Mouse (Mus musculus) kidney, embryonic 14.5 days (tissue): ENCODE results near the gene Snx17. TPM values are rescaled to one million over a fixed set of nuclear protein-coding genes. Genes with fewer than 3 reads are reported as not detected.

Source experiments
- ATAC-seq: fragments of 200-750 bp; cut with Nextera tagmentation; 2 replicates; pipeline ENCODE4 v1.8.0; 2017; ENCODE audit warnings: moderate number of reproducible peaks, mild to moderate bottlenecking, moderate TSS enrichment, moderate library complexity; ENCODE audit not compliant: low FRiP score, low TSS enrichment
- H3K27ac ChIP-seq: fragments of 300-500 bp; sonication (generic); 2 replicates; pipeline ENCODE4 v1.5.1; 2014; ENCODE audit warnings: low read depth, mild to moderate bottlenecking, low read length, moderate library complexity, mixed read lengths
- H3K27me3 ChIP-seq: fragments of 300-500 bp; sonication (generic); 2 replicates; pipeline ENCODE4 v1.6.1; 2014; ENCODE audit warnings: mild to moderate bottlenecking, low read length; ENCODE audit not compliant: control insufficient read depth, insufficient read depth
- H3K36me3 ChIP-seq: fragments of 300-500 bp; sonication (generic); 2 replicates; pipeline ENCODE4 v1.6.1; 2014; ENCODE audit warnings: low read length, mixed read lengths; ENCODE audit not compliant: control insufficient read depth, insufficient read depth
- H3K4me1 ChIP-seq: fragments of 300-500 bp; sonication (generic); 2 replicates; pipeline ENCODE4 v1.6.1; 2014; ENCODE audit warnings: low read length, mixed read lengths; ENCODE audit not compliant: control insufficient read depth, insufficient read depth
- H3K4me2 ChIP-seq: fragments of 300-500 bp; sonication (generic); replicated peaks from 2 replicates; pipeline ENCODE4 v1.6.1; 2014; ENCODE audit warnings: low read depth, mild to moderate bottlenecking, low read length
- H3K4me3 ChIP-seq: fragments of 300-500 bp; sonication (generic); 2 replicates; pipeline ENCODE4 v1.5.1; 2014; ENCODE audit warnings: mild to moderate bottlenecking, low read length
- H3K9ac ChIP-seq: fragments of 300-500 bp; sonication (generic); 2 replicates; pipeline ENCODE4 v1.6.1; 2014; ENCODE audit warnings: low read depth, mild to moderate bottlenecking, low read length, moderate library complexity
- H3K9me3 ChIP-seq: fragments of 300-500 bp; sonication (generic); 2 replicates; pipeline ENCODE4 v1.6.1; 2016; ENCODE audit warnings: low read length; ENCODE audit not compliant: control insufficient read depth
- WGBS: fragments of 180-500 bp; shearing (Covaris S2); extraction: QIAGEN DNeasy Blood & Tissue Kit; methylation state at CpG from one replicate; pipeline ENCODE4 v1.1.7; 2014; 5-methylcytosine and 5-hydroxymethylcytosine counted together
- polyA plus RNA-seq: library from polyadenylated mRNA; unstranded; fragments of >200 nt; fragmentation: Nextera tagmentation; extraction: Ambion mirVana; gene quantifications from 2 replicates; pipeline ENCODE4 v1.2.1, GENCODE M21; 2014

Snx17 gene
- polyA plus RNA-seq, 1 experiment from 2014 or later, result 133 TPM

DNA sequence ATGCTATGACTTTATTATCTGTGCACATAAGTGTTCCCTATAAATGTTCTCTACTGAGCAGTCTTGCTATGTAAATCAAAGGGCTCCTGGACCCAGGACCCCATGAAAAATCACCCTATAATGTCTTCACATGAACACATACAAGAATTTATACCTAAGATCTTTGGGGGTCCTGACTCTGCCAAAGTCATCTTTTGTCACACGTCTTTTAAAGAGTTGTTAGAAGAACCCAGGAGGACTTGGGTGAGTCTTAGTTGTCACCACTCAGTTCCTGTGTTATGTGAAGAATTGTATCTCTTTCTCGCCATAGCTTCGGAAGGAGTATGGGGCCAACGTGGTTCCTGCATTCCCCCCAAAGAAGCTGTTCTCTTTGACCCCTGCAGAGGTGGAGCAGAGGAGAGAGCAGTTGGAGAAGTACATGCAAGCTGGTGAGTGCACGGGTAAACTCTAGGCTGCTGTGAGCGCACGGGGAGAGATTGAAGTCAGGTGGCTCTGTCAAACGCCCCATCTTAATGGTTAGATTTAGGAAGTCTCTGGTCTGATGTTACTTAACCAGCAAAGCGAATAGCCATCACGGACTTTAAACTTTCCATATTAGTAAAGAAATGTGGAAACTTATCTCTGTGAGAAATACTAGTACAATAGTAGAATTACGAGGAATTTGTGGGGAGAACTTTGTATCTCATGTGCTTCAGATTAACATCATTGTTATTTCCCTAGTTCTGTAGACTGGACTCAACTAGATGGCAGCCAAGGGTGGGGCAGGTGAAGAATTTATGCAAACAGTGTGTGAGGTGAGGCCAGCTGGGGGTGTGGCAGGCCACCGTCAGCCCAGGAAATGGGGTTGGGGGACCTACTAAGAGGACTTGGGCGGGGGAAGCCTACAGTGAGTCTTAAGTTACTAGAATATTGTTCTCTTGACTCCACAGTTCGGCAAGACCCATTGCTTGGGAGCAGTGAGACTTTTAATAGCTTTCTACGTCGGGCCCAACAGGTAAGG is 1.8 kb downstream of the Snx17 start:
- Histone ChIP-seq H3K27me3 (no peaks in the 10 kb centered on the region), H3K27ac (no peak overlapping the region), H3K4me3 (peak overlapping the region; percentile 72), H3K4me1 (peaks cover 14% of the 10 kb centered on the region), H3K9me3 (no peaks in the 10 kb centered on the region), H3K9ac (no peak overlapping the region; the same call in 1 of the 2 replicates), H3K4me2 (peak overlapping the region; percentile 90), H3K36me3 (peaks cover 68% of the 10 kb centered on the region)
- ATAC-seq, result no peak
- 92% methylated on average over 16 of the region's 16 CpGs for WGBS

DNA sequence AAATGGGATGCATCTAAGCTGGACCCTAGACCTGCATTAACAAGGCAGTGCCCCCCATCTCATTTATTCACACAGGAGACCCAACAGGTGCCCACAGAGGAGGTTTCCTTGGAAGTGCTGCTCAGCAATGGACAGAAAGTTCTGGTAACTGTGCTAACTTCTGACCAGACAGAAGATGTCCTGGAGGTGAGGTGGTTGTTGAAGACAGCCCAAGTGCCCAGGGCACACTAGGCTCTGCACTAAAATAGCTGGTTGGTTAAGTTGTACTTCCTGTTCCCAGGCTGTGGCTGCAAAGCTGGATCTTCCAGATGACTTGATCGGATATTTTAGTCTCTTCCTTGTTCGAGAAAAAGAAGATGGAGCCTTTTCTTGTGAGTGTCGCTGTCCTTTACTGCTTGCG is 2.6 kb downstream of the Snx17 start:
- H3K36me3 ChIP-seq, result peaks cover 68% of the 10 kb centered on the region
- H3K27me3 ChIP-seq, result no peaks in the 10 kb centered on the region
- no peak overlapping the region for H3K4me3 ChIP-seq
- 96% methylated on average over 4 of the region's 4 CpGs for WGBS
- ATAC-seq, result no peak
- no peak overlapping the region for H3K4me2 ChIP-seq
- no peak overlapping the region for H3K9ac ChIP-seq
- H3K4me1 ChIP-seq, result peaks cover 19% of the 10 kb centered on the region
- H3K9me3 ChIP-seq, result peaks cover 6% of the 10 kb centered on the region
- no peak overlapping the region for H3K27ac ChIP-seq

DNA sequence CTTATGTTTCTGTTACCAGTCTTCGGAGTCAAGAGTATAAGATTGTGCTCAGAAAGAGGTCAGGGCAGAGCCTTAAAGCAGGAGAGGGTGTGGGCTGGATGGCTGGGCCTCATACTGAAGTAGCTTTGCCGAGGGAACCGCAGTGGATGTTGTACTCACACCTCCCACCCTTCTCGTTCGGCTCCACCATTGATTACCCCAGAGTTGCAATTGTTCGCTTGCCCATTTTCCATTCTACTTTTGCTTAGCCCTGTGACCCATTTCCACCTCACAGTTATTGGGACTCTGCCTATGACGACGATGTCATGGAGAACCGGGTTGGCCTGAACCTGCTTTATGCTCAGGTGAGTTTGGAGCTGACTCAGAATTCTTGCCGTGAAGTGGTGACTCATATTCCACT is 3.2 kb downstream of the Snx17 start:
- H3K9me3 ChIP-seq, result peaks cover 6% of the 10 kb centered on the region

DNA sequence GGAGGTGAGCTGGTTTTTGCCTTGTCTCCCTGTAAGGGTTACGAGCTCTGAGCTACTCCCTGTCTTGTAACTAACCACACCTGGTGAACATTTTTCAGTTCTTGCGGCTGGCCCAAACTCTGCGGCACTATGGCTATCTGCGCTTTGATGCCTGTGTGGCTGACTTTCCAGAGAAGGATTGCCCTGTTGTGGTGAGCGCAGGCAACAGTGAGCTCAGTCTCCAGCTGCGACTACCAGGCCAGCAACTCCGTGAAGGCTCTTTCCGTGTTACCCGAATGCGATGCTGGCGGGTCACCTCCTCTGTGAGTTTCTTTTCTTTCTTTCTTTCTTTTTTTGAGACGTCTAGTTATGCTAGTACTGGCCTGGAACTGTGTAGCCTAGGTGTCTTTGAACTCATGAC is 4.0 kb downstream of the Snx17 start:
- Histone ChIP-seq H3K36me3 (peaks cover 63% of the 10 kb centered on the region), H3K4me3 (no peak overlapping the region), H3K27ac (no peak overlapping the region), H3K27me3 (no peaks in the 10 kb centered on the region), H3K4me1 (peaks cover 18% of the 10 kb centered on the region), H3K4me2 (no peak overlapping the region), H3K9ac (no peak overlapping the region), H3K9me3 (peaks cover 6% of the 10 kb centered on the region)
- no peak for ATAC-seq
- 96% methylated on average over 12 of the region's 12 CpGs for WGBS

More for the DNA sequence above, 3.2 kb downstream of the Snx17 start:
- Histone ChIP-seq H3K36me3 (peaks cover 63% of the 10 kb centered on the region), H3K4me2 (no peak overlapping the region), H3K4me1 (peaks cover 21% of the 10 kb centered on the region), H3K27me3 (no peaks in the 10 kb centered on the region), H3K9ac (no peak overlapping the region), H3K27ac (no peak overlapping the region), H3K4me3 (no peak overlapping the region)
- WGBS, result 92% methylated on average over 10 of the region's 10 CpGs
- ATAC-seq, result no peak

DNA sequence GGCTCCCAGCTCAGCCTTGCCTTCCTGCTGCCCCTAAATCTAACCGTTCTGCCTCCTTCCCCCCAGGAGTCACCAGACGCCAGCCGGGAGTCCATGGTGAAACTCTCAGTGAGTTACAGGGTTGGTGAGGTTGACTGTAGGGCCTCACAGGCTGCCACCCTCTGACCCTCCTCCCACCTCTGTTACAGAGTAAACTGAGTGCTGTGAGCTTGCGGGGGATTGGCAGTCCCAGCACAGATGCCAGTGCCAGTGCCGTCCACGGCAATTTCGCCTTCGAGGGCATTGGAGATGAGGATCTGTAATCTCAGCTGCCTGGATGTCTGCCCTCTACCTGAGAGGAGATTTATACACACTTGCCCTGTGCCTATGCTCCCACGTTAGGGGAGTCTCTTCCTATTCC is 5.1 kb downstream of the Snx17 start:
- Histone ChIP-seq H3K4me2 (no peak overlapping the region), H3K9ac (no peak overlapping the region), H3K9me3 (peaks cover 6% of the 10 kb centered on the region), H3K27me3 (no peaks in the 10 kb centered on the region), H3K4me3 (no peak overlapping the region), H3K27ac (no peak overlapping the region), H3K4me1 (peaks cover 17% of the 10 kb centered on the region), H3K36me3 (peaks cover 71% of the 10 kb centered on the region)
- ATAC-seq, result no peak
- 79% methylated on average over 9 of the region's 9 CpGs for WGBS

DNA sequence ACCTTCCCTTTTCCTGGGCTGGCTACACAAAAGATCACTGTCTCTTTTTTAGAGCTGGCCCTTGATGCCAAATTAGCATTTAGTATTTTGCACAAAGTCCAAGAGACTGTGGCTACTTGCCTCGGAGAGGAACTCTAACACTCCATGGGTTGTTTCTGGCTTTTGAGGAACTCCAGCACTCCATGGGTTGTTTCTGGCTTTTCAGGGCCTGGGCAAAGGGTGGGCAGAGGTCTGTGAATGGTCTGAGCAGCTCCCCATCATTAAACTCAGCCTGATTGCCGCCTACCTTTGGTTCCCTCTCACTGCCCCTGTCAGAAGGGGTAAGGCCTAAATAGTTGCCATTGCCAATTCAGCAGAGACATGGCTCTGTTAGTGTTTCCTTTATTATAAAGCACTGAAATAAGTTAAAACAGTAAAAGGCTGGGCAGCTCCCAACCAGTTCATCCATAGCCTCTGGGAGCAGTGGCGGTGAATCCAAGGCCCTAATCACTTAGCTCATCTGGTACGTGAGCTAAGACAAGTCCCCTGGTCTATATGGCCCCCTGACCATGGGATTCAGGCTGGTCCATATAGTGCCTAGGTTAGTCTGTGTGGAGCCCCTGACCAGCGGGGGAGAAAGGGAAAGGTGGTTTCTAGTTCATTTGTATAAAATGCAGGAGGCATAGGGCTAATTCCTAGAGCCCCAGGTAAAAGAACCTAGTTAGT is 5.7 kb downstream of the Snx17 start:
- H3K36me3 ChIP-seq, result peaks cover 76% of the 10 kb centered on the region
- peaks cover 6% of the 10 kb centered on the region for H3K9me3 ChIP-seq
- ATAC-seq, result no peak
- no peaks in the 10 kb centered on the region for H3K27me3 ChIP-seq
- H3K9ac ChIP-seq, result no peak overlapping the region
- no peak overlapping the region for H3K4me3 ChIP-seq
- no peak overlapping the region for H3K27ac ChIP-seq
- no peak overlapping the region for H3K4me2 ChIP-seq
- H3K4me1 ChIP-seq, result peaks cover 17% of the 10 kb centered on the region
- 87% methylated on average over 5 of the region's 5 CpGs for WGBS

DNA sequence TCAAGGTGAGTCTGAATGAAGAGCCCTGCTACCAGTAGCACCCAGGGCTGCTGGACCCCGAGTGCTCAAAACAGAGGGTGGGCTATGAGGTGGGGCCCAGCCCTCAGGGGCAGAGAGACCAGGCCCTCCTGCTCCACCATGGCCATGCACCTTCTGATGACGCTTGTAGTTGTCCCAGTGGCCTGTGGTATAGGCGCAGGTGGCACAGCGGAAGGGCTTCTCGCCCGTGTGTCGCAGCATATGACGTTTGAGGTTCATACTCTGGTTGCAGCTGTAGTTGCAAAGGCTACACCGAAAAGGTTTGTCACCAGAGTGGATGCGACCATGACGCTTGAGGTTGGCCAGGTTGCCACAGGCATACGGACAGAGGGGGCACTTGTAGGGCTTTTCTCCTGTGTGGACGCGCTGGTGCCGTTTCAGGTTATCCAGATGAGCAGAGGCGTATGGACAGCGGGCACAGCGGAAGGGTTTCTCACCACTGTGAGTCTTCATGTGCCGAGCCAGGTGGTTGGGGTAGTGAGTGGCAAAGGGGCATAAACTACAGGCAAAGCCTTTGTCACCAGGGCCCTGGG is 6.4 kb downstream of the Snx17 start:
- H3K27ac ChIP-seq, result no peak overlapping the region
- H3K27me3 ChIP-seq, result no peaks in the 10 kb centered on the region
- peaks cover 82% of the 10 kb centered on the region for H3K36me3 ChIP-seq
- H3K4me2 ChIP-seq, result no peak overlapping the region
- no peak overlapping the region for H3K9ac ChIP-seq
- no peak for ATAC-seq
- H3K9me3 ChIP-seq, result peaks cover 6% of the 10 kb centered on the region
- 90% methylated on average over 19 of the region's 19 CpGs for WGBS
- H3K4me1 ChIP-seq, result peaks cover 10% of the 10 kb centered on the region
- H3K4me3 ChIP-seq, result no peak overlapping the region

DNA sequence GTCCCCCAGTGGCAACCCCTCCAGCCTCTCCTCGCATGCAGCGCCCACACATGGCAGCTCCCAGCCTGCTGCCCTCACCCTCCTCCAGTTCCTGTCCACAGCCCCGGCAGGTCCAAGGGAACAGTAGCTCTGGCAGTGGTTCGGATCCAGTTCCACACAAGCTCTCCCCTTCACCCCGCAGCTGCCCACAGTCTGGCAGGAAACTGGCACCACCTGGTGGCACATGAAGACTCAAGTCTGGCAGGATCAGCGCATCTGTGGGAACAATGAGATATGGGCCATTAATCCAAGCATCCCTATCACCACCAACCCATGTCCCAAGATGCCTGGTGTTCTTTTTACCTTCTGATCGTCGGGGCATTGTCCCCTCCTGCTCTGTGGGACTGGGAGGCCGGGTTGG is 6.9 kb downstream of the Snx17 start:
- peak overlapping the region; percentile 5; the same call in 1 of the 2 replicates for H3K4me3 ChIP-seq
- WGBS, result 81% methylated on average over 9 of the region's 9 CpGs
- peaks cover 6% of the 10 kb centered on the region for H3K9me3 ChIP-seq
- ATAC-seq, result no peak
- H3K27me3 ChIP-seq, result no peaks in the 10 kb centered on the region
- peaks cover 82% of the 10 kb centered on the region for H3K36me3 ChIP-seq
- H3K9ac ChIP-seq, result no peak overlapping the region
- H3K4me2 ChIP-seq, result no peak overlapping the region
- H3K4me1 ChIP-seq, result peaks cover 7% of the 10 kb centered on the region; the same call in 1 of the 2 replicates
- H3K27ac ChIP-seq, result 0 out of 2 replicates have a peak overlapping the region, but pooled peaks have one; percentile 3
